Mouse (Mus musculus) embryonic fibroblast, embryonic 13.5 days (primary cell): Measurements from ENCODE around the gene Adora1.

Experiments
- CTCF ChIP-seq: IDR thresholded peaks from 2 replicates; pipeline ENCODE4 v1.5.1; 2011; ENCODE audit warnings: mild to moderate bottlenecking, control low read depth, low read length, moderate library complexity, borderline replicate concordance; ENCODE audit not compliant: insufficient read depth
- POLR2A ChIP-seq: IDR thresholded peaks from 2 replicates; pipeline ENCODE4 v1.6.1; 2011; ENCODE audit warnings: low read depth, mild to moderate bottlenecking, control low read depth, low read length, moderate library complexity

GRCm38 (mm10) chr1:134232326-134232725 lies 2.9 kb downstream of the Adora1 start:
- TF ChIP-seq CTCF: no peak
- TF ChIP-seq POLR2A: no peak
